Mouse (Mus musculus) cerebellum, adult 9-10 months (tissue): ENCODE results near the gene Akap13.

Source experiments
- DNase-seq: peaks from one replicate; pipeline ENCODE4 v3.0.0; 2022

Akap13 gene

GRCm38 (mm10) chr7:75455223-75456151 lies at the start of gene Akap13:
Gene Akap13, plus strand, starts transcription at chr7:75455534.
- peak; percentile 98 for DNase-seq

- no peak for DNase-seq
Observed at GRCm38 (mm10) chr7:75410641-75411040, 44.7 kb upstream of the Akap13 start.

- no peak for DNase-seq
Observed at GRCm38 (mm10) chr7:75411226-75411625, 44.1 kb upstream of the Akap13 start.

GRCm38 (mm10) chr7:75412011-75412510 lies 43.3 kb upstream of the Akap13 start:
- DNase-seq, result no peak

DNA sequence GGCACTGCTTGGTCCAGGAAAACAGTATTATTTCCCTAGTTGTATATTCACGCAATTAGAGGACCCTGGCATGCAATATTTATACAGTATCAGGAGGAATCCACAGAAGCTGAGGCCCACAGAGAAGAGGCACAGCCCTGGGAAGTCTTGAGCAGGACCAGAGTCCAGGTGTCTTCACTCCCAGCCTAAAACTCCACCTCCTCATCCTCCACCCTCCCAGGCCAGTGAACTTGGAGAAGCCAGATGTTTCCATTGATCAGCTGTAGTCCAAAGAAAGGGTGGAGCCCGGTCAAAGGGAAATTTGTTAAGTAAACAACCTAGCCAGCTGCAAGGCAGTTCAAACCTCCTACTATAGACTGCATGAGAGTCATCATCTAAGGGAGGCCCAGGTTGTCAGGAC lies 42.8 kb upstream of the Akap13 start:
- no peak for DNase-seq

DNA sequence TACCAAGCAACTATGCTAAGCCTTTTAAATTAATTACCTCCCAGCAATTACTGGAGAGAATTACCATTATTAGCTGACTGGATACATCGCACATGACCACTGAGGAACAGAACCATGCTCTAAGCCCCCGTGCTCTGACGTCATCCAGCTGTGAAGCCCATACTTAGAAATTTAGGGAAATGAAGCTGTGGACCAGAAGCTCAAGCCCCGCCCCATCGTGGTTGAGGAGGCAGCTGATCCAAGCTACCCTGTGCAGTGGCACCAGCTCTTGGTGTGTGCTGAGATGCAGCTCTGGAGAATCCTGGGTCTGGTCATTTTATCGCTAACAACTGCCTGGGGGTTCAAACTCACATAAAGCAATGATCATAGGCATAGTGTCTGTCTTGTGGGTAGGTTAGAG lies 41.4 kb upstream of the Akap13 start:
- no peak for DNase-seq

DNA sequence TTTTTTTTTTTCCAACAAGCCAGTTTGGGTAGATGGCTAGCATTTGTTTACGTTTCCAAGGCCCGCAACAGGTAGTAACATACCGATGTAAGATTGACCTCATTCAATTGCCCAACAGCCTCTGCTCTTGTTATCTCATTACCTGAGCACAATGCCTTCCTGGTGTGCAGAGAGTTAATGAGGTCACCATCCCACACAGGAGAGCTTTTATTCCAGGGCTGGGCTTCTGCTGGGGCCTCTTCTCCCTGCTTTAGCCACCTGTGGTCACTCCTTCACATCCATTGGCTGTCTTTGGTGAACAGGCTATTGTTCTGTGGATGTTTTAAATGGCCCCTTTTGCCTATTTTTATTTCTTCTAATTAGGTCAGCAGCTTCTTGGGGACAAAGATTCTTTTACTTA lies 41.0 kb upstream of the Akap13 start:
- no peak for DNase-seq

- no peak for DNase-seq
Observed at GRCm38 (mm10) chr7:75415166-75415881, 40.0 kb upstream of the Akap13 start.

DNA sequence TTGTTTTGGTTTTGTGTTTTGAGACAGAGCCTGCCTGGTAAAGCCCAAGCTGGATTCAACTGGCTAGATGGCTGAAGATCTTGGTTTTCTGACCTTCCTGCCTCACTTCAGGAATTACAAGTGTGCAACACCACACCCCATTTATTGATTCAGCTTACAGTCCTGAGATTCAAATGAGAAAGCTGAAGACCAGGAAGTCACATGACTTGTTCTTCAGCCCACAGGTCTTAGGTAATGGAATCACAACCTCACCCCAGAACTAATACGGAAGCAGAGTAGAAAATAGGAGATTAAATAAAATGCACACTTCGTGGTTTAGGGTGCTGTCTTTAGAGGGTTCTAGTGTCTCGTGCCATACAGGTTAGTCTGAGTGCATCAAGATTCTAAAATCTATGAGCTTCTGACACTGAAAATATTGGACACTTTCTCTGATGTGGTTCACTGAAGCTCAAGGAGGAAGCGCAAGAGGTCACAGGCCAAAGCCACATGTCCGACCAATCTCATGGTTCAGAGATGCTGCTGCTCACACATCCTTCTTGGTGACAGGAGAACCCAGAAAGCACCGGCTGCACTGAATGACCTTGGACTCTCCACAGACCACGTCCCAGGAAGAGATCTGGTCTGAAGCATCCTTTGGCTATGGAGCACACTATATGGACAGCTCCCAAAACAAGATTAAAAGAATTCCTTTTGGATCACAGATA lies 39.3 kb upstream of the Akap13 start:
- DNase-seq, result no peak

GRCm38 (mm10) chr7:75420927-75421326 lies 34.4 kb upstream of the Akap13 start:
- no peak for DNase-seq

- no peak for DNase-seq
Observed at GRCm38 (mm10) chr7:75424121-75424520, 31.2 kb upstream of the Akap13 start.

- DNase-seq, result peak; percentile 4
Observed at GRCm38 (mm10) chr7:75427322-75427721, 28.0 kb upstream of the Akap13 start.

GRCm38 (mm10) chr7:75428913-75429312 lies 26.4 kb upstream of the Akap13 start:
- DNase-seq, result no peak

GRCm38 (mm10) chr7:75430550-75430949 lies 24.8 kb upstream of the Akap13 start:
- no peak for DNase-seq

GRCm38 (mm10) chr7:75431043-75431442 lies 24.3 kb upstream of the Akap13 start:
- DNase-seq, result no peak

- no peak for DNase-seq
Observed at GRCm38 (mm10) chr7:75432046-75432445, 23.3 kb upstream of the Akap13 start.

GRCm38 (mm10) chr7:75436413-75437174 lies 18.7 kb upstream of the Akap13 start:
- DNase-seq, result no peak

- DNase-seq, result no peak
Observed at GRCm38 (mm10) chr7:75439570-75439969, 15.8 kb upstream of the Akap13 start.

- DNase-seq, result no peak
Observed at GRCm38 (mm10) chr7:75440241-75440640, 15.1 kb upstream of the Akap13 start.

DNA sequence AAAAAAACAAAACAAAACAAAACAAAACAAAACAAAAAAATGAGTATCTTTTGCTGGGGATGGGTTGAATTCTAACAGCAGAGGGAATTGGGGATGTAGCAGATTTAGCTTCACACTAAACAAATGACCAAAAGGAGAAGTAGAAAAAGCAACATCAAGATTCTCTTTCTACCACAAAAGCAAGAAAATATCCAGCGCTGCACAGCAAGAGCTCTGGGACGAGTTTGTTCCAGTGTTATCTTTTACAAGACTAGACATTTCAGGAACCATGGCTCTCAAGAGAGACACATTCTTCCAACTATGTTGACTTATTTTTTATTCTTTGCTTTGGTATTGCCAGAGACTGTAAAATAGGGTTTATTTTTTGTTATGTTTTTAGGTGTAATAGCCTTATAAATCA lies 13.4 kb upstream of the Akap13 start:
- DNase-seq, result no peak

GRCm38 (mm10) chr7:75456152-75456888 lies 986 bp downstream of the Akap13 start:
- DNase-seq, result peak; percentile 16

- no peak for DNase-seq
Observed at GRCm38 (mm10) chr7:75460290-75460689, 5.0 kb downstream of the Akap13 start.
